Mouse (Mus musculus): ENCODE data around the gene Pkd1. TPM values are rescaled to one million over a fixed set of nuclear protein-coding genes. Genes with fewer than 3 reads are reported as not detected.
A peak's percentile ranks its signal among the peaks of the same experiment; 100 is the strongest.

The Pkd1 gene
- 10 to 100 TPM; 58.5 to 88.8 (median 71.0) TPM for total RNA-seq (2022)

DNA sequence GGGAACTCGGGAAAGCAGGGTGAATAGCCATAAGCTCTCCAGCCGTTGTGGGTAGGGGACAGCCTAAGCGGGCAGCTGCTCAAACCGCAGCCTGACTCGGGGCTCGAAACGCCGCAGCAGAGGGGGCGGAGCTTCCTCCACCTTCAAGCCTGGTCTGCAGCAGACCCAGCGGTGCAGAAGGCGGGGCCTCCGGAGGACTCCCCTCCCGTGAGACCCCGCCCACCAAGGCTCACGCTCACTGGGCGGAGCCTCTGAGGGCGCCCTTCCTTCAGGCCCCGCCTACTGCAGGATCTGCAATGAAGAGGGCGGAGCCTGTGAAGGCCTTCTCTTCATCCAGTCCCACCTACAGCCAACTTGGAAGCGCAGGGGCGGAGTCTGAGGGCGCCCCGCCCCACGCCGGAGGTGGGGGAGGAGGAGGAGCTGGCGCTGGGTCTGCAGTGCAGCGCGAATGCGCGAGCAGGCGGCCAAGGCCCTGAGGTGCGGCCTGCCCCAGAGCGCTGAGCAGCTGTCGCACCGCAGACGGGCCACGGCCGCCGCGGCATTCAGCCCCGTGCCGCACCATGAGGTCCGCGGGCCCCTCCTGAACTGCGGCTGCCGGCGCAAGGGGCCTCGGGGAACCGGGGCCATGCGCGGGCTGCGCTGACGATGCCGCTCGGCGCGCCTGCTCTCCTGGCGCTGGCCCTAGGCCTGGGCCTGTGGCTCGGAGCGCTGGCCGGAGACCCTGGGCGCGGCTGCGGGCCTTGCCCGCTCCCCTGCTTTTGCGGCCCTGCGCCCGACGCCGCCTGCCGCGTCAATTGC is at the start of gene Pkd1:
Gene Pkd1, plus strand, starts transcription at position 217 of the 798 bp plus-strand sequence.
- DNase-seq = peak; percentile 99

GRCm38 (mm10) chr17:24502208-24502607 is 47.4 kb upstream of the Pkd1 start:
- no peak for DNase-seq

DNA sequence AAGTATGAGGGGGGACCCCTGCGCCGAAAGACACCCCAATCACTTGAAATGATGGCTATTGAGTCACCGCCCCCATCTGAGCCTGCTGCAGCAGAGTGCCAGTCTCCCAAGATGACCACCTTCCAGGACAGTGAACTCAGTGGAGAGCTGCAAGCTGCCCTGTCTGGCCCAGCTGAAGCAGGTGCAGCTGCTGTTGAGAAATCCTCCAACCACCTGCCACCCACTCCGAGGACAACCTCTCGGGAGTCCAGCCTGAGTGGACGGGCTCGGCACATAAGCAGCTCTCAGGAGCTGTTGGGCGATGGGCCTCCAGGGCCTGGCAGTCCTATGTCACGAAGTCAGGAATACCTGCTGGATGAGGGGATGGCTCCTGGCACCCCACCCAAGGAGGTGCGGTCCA is 45.5 kb upstream of the Pkd1 start:
- DNase-seq = no peak

DNA sequence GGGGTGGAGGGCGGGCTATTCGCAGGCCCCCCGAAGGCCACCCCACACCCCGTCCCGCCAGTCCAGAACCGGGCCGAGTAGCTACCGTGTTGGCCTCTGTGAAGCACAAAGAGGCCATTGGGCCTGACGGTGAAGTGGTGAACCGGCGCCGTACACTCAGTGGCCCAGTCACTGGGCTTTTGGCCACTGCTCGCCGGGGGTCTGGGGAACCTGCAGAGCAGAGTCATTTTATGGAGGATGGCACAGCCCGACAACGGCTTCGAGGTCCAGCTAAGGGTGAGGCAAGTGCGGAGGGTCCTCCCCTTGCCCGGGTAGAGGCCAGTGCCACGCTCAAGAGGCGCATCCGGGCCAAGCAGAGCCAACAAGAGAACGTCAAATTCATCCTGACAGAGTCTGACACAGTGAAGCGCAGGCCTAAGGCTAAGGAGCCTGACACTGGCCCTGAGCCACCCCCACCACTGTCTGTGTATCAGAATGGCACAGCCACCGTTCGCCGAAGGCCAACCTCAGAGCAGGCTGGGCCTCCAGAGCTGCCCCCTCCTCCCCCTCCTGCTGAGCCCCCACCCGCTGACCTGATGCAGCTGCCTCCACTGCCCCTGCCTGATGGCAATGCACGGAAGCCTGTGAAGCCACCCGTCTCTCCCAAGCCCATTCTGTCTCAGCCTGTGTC is 44.2 kb upstream of the Pkd1 start:
- DNase-seq = no peak

- no peak for DNase-seq
Measured at GRCm38 (mm10) chr17:24506332-24507070, 43.1 kb upstream of the Pkd1 start.

DNA sequence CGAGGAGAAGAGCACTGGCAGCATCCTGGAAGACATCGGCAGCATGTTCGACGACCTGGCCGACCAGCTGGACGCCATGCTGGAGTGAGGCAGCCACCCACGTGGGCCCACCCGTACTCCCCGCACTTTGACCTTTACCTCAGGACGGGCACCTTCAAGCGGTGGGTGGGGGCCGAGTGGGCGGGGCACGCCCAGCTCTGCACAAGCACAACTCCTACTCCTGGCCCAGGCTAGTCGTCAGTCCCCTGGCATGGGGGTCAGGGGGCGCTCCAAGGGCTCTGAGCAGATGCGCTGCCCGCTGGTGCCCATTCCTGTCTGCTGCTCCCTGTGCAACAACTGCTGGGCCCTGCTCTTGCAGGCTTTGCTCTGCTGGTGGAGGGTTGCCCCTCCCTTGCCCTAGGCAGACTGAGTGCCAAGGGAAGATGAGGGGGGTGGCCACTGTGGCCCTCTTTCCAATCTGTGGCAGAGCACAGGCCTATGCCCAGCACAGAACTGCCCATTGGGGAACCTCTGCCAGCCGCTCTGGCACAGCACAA is 42.4 kb upstream of the Pkd1 start:
- DNase-seq = no peak

DNA sequence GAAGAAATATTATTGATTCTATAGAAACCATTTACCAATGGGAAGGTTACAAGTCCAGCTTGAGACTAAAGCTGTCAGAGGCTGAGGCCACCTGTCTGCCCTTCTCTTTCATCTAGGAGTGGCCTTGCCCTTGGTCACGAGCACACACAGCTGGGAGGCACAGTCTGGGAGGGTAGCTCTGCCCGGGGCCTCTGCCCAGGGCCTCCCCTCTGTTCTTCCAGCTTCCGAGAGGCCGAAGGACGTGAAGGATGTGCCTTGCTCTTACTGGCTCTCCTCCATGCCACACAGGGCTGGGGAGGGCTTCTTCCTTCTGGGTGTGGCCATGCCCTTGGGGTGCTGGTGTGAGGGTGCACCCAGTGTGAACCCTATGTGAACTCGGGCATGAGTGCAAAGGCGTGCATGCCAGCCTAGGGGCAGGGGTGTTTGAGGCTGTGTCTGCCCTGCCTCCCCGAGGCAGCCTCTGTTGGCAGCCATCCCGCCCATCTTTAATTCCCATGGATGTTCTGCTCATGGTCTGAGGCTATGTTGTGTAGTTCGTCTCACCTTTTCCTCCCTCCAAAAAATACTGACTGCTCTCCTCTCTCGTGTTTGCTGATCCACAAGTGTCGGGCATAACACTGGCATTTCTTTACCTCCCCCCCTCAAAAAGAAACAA is 41.7 kb upstream of the Pkd1 start:
- DNase-seq = peak; percentile 58

DNA sequence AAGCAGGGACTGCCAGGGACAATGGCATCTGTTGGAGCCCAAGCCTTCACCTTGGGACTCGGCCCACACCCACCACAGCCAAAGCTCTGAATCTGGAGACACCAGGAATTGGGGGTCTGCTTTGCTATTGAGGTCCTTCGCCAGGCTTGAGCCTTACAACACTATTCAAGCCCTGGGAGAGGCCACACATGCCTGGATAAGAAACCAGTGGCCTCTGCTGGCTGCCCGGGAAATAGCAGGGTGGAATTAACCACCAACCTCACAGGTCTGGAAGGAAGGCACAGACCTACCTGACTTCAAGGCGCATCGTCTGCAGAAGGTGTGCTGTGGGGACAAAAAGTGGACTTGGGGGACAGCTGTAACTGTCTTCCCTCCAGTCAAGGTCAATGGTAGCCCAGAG is 36.0 kb upstream of the Pkd1 start:
- DNase-seq = no peak

DNA sequence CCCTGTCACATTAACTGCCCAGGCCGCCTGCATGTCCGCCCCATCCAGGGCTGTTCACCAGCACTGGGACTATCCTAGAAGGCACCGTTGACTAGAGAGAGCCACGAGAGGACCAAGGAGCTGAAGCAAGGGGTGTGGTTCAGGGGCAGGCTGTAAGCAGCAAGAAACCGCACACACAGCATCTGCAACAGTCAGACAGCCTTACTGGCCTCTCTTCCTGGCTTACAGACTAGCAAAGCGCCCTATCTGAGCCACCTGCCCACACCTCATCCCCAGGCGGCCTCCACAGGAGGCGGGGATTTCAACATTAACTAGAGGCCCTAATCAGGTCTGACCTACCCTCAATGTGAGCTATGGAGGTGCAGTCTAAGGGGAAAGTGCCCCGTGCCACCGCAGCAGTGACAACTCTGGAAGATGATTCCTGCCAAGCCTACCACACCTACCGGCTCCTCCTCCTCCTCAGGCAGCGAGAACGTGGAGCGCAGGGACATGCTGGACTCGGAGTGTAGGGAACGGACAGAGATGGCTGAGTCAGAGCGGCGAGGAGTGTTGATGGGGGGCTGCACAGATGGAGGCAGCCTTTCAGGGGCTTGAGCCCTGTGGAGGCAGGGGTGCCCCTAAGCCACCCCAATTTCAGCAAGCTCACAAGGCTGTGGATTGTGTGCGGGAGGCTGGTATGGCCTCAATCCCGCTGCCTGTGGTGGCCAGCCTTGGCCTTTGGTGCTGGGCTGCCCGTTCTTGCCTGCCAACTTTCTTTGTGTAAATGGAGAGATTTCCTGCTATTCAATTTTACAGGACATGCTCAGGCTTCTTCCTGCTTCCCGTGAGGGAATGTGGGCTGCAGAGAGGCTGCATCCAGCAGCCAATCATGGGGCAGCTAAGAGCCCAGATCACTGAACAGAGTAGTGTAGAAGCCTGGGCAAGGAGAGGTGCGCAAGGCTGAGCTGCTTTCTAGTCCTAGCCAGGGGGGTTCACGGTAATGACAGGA is 35.1 kb upstream of the Pkd1 start:
- no peak for DNase-seq

- no peak for DNase-seq
Measured at GRCm38 (mm10) chr17:24520450-24520849, 29.2 kb upstream of the Pkd1 start.

DNA sequence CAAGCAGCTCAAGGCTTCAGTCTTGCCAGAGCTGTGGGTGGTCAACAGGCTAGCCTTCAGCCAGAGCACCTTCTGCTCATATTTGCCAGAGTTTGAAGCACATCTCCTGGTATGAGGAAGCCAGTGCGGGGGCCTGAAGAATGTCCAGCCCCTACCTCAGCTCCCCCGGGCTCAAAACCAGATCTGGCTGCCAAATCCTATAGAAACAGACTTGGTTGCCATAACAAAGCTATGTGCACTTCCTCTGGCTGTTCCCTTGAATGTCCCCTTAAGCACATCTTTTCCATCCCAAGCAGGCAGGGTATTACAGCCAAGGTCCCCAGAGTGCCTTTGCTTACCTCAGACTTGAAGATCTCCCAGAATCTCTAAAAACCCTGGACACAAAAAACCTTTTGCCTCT is 24.9 kb upstream of the Pkd1 start:
- DNase-seq = no peak

GRCm38 (mm10) chr17:24527315-24527714 is 22.3 kb upstream of the Pkd1 start:
- no peak for DNase-seq

DNA sequence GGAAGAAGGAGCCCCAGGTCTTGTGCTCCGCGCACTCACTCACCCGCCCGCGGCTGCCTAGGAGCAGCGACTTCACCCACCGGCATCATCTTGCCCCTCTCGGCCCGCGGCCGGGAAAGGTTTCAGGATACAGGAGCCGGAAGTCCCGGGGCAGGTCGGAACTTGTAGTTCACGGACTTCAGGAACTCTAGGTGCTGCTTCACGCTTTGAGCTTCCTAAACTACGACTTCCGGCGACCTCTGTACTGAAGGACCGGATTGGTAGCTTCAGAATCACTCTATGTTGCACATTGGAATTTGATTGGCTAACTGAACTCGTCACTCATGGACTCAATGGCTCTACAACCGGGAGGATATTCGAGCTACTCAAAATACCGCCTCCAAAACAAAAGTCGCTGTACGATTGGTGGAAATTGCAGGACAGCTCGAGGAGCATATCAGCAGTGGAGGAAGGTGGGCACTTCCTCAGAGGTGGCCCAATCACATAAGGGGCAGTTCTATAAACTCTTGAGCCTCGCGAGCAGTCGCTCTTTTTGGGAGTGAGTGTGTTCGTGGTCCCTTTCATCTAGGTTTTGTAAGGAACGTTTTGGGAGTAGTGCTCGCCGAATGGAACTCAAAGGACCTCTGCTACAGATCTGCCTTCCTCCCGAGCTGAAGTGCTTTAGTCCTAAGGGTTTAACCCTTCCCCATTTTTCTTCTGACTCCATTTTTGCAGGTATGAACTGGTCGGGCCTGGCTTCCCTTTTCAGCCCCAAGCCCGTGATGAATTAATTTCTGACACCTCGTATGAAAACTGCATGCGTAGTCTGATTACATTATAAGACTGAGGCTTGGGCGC is 21.7 kb upstream of the Pkd1 start, which contains the start of gene Traf7:
Gene Traf7, minus strand, starts transcription at position 216 of the 837 bp plus-strand sequence.
- peak; percentile 97 for DNase-seq

DNA sequence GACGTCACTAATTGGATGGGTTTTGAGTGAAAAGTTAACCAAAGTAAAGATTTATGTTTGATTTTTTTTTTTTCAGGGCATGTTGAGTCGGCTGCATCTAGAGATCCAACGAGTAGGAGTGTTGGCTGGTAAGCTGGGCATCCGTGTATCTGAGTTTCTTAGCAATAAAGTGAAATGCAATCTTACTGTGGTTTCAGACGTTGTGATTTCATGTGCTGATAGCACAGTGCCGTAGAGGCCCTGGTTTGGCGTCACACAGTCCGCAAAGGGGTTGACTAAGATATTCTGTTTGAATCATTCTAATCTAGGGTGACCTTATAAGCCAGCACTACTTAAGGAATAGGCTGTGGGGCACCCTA is 21.1 kb upstream of the Pkd1 start:
- no peak for DNase-seq

- DNase-seq = no peak
Measured at GRCm38 (mm10) chr17:24529007-24529451, 20.6 kb upstream of the Pkd1 start.

DNA sequence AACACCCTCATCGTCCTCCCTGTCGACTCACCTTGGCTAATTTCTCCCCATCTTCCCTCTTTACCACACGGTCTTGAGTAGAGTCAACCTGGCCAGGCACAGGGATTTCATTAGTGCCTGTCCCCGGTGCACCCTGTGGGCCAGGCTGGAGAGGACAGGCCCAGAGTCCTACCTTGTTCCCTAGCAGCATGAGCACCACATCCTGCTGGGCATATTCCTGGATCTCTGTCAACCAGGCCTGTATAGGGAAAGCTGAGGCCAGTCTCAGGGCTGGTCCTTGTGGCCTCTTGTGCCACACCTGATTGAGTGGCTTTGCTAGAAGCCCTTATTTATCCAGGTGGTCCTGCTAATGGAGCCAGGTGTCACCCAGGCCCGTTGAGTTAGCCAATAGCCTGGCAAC is 19.8 kb upstream of the Pkd1 start:
- DNase-seq = no peak

DNA sequence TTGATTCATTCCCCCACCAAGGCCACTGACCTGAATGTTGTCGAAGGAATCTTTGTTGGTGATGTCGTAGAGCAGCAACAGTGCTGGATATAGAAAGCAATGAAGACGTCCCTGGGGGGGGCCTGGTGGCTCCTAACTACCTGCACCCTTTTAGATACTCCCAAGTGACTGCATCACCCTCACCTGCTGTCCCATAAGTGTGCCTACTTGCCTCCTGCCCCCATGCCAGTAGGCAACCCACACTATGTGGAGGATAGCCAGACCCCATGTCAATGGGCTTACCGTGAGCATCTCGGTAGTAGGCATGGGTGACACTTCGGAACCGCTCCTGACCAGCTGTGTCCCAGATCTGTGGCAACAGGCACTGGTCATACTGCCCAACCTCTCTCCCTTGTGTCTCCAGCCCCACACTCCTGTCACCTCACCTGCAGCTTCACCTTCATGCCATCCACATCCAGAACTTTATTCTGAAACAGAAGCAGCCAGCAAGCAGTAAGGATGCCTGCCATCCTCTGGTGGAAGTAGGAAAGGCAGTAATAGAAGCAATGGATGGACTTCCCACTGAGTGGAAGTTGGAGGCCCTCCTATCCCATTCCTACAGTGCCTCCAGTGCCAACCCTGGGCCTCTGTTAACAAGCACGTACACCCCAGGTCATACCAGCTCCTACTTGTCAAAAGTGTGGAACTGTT is 19.1 kb upstream of the Pkd1 start:
- DNase-seq = no peak

DNA sequence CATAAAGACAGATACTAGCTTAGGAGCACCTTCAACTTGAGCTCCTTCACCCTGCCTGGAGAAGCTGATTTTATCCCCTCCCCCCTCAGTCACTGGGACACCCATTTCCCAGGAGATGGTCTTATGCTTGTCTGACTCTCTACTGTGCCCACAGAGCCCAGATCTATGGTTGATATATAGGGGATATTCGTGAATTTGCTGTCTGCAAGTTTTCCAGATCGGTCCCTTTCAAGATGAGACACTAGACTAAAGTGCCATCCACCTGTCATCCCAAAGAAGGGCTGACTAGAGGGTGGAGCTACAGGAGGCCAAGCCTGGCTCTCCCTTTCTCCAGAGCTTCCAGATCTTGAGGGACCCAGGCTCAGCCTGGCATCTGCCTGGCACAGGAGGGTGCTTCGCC is 18.6 kb upstream of the Pkd1 start:
- no peak for DNase-seq

DNA sequence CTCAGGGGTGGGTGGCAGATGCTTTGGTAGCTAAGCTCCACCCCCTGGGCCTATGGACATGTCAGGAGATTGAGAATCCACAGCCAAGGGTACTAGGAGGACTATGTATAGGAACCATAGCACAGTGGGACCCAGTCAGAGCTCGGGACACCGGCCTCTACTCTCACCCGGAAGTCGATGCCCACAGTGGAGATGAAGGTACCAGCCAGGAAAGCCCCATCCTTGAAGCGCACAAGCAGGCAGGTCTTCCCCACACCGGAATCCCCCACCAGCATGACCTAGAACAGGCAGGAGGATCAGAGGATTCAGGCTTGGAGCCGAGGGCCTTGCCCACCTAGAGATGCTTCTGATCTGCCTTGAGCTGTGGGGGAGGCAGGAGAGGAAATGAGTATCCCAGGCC is 17.6 kb upstream of the Pkd1 start:
- DNase-seq = no peak

Data from adrenal gland, adult 8-10 months (tissue).